Mouse (Mus musculus) cerebellum, postnatal 36 days (tissue): Measurements from ENCODE around the gene Olfr315.
"Not testable (repeated sequence)": the region's sequence is repeated elsewhere in the genome, so short reads cannot be mapped to it uniquely, and the experiment has no call there.

ENCODE experiments used
- DNase-seq, 2 experiments: peaks; one replicate each; pipeline ENCODE4 v3.0.0; 2021 to 2022; ENCODE audit warnings: mixed read lengths in 2 of 2

Olfr315 gene

DNA sequence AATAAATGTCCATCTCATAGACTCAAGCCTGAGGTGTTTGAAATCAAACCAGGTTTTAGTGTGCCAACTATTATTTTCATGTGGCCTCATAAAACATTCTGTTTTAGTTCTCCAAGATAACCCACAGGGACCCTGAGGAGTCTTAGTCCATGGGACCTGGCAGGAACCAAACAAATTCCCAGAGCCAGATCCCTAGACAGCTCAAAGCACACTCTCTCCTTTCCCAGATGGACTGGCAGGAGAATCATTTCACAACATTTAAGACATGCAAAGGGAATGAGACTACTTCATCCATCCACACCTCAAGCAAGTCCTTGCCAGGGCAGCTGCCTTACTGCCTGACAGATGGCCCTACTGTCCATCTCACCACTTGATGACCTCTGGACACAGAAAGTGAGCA, 55.9 kb downstream of the Olfr315 start, which contains the start of gene Olfr312:
Gene Olfr312 (plus strand): TSS at position 301 of the 400 bp plus-strand sequence.
- DNase-seq, result not testable (repeated sequence)

DNA sequence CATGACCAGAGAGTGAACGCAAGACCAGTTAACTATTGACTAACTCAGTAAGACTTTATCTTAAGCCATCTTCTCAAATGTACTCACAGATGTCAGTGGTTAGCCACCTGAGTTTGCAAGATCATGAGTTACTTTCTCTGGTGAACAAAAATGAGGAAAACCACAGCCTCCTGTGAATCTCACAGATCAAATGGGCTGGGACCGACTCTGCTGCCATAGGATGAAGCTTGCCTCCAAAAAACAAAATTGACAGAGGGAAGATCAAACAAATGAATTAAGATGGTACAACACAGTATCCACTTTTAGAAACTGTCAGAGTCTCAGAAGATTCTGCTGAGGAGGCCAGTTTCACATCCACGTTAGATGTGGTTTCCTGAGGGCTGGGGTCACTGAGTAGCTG, 56.8 kb downstream of the Olfr315 start:
- no peak for DNase-seq
